Mouse (Mus musculus) forebrain, postnatal 0 days (tissue): ENCODE results near the gene Rftn1. TPM values are rescaled to one million over a fixed set of nuclear protein-coding genes. Genes with fewer than 3 reads are reported as not detected.

ENCODE experiments used
- ATAC-seq: fragments of 200-750 bp; cut with Nextera tagmentation; 2 replicates; pipeline ENCODE4 v1.8.0; 2017; ENCODE audit warnings: mild to moderate bottlenecking, moderate library complexity
- DNase-seq: peaks from one replicate; pipeline ENCODE4 v3.0.0-alpha.2; 2015
- H3K27ac ChIP-seq: fragments of 300-500 bp; sonication (generic); 2 replicates; pipeline ENCODE4 v1.5.1; 2014; ENCODE audit warnings: low read depth, mild to moderate bottlenecking, antibody characterized with exemption, low read length, moderate library complexity, mixed read lengths
- H3K27me3 ChIP-seq: fragments of 300-500 bp; sonication (generic); 2 replicates; pipeline ENCODE4 v1.6.1; 2014; ENCODE audit warnings: mild to moderate bottlenecking, low read length, mixed read lengths; ENCODE audit not compliant: insufficient read depth
- H3K36me3 ChIP-seq: fragments of 300-500 bp; sonication (generic); 2 replicates; pipeline ENCODE4 v1.6.1; 2014; ENCODE audit warnings: mild to moderate bottlenecking, moderate library complexity; ENCODE audit not compliant: insufficient read depth
- H3K4me1 ChIP-seq: fragments of 300-500 bp; sonication (generic); 2 replicates; pipeline ENCODE4 v1.6.1; 2014; ENCODE audit warnings: antibody characterized with exemption; ENCODE audit not compliant: insufficient read depth
- H3K4me2 ChIP-seq: fragments of 300-500 bp; sonication (generic); 2 replicates; pipeline ENCODE4 v1.6.1; 2014; ENCODE audit warnings: low read depth, mild to moderate bottlenecking, moderate library complexity
- H3K4me3 ChIP-seq: fragments of 300-500 bp; sonication (generic); 2 replicates; pipeline ENCODE4 v1.5.1; 2014; ENCODE audit warnings: low read depth, low read length, mixed read lengths
- H3K9ac ChIP-seq: fragments of 300-500 bp; sonication (generic); 2 replicates; pipeline ENCODE4 v1.6.1; 2014; ENCODE audit warnings: mild to moderate bottlenecking
- H3K9me3 ChIP-seq: fragments of 300-500 bp; sonication (generic); 2 replicates; pipeline ENCODE4 v1.6.1; 2016; ENCODE audit warnings: low read length
- CTCF ChIP-seq: sonication (generic); IDR thresholded peaks from 2 replicates; pipeline ENCODE4 v1.5.1; 2016; ENCODE audit warnings: antibody characterized with exemption, control low read depth, low read depth
- WGBS: fragments of 180-500 bp; shearing (Covaris S2); extraction: QIAGEN DNeasy Blood & Tissue Kit; methylation state at CpG from one replicate; pipeline ENCODE4 v1.1.7; 2014; 5-methylcytosine and 5-hydroxymethylcytosine counted together
- polyA plus RNA-seq: library from polyadenylated mRNA; unstranded; fragments of >200 nt; fragmentation: Nextera tagmentation; extraction: Ambion mirVana; gene quantifications from 2 replicates; pipeline ENCODE4 v1.2.1, GENCODE M21; 2015
- total RNA-seq: library from RNA; depleted of rRNA; stranded (reverse); fragments of >200 nt; gene quantifications from 2 replicates; pipeline ENCODE4 v1.2.3, GENCODE M21; 2014

Gene Rftn1
- total and polyA plus RNA-seq, 2 experiments from 2014 or later, result 27.4 to 58.3 TPM

- Histone ChIP-seq H3K4me1 (no peaks in the 10 kb centered on the region), H3K9ac (no peak overlapping the region), H3K27me3 (0 out of 2 replicates have a peak, but pooled peaks cover 4% of the 10 kb centered on the region), H3K9me3 (no peaks in the 10 kb centered on the region), H3K27ac (no peak overlapping the region), H3K4me2 (no peak overlapping the region), H3K36me3 (no peaks in the 10 kb centered on the region), H3K4me3 (no peak overlapping the region)
- no peak for TF ChIP-seq CTCF
- WGBS, result 59% methylated on average over 9 of the region's 9 CpGs
- ATAC-seq, result no peak
- DNase-seq, result no peak
These were observed 964 bp upstream of the Rftn1 start for GRCm38 (mm10) chr17:50191318-50191957.

- Histone ChIP-seq H3K27ac (no peak overlapping the region), H3K4me1 (no peaks in the 10 kb centered on the region), H3K9me3 (no peaks in the 10 kb centered on the region), H3K9ac (peak overlapping the region; percentile 57), H3K27me3 (0 out of 2 replicates have a peak, but pooled peaks cover 4% of the 10 kb centered on the region), H3K4me3 (peak overlapping the region; percentile 71), H3K4me2 (peak overlapping the region; percentile 100), H3K36me3 (no peaks in the 10 kb centered on the region)
- peak; percentile 71 for TF ChIP-seq CTCF
- 3% methylated on average over 24 of the region's 24 CpGs for WGBS
- ATAC-seq (peak; percentile 66), DNase-seq (peak; percentile 61)
These were observed 977 bp downstream of the Rftn1 start for GRCm38 (mm10) chr17:50189381-50190012.

GRCm38 (mm10) chr17:50188662-50189345, 1.7 kb downstream of the Rftn1 start:
- no peak for ATAC-seq
- Histone ChIP-seq H3K27ac (no peak overlapping the region), H3K4me2 (peak overlapping the region; percentile 100), H3K9ac (0 out of 2 replicates have a peak overlapping the region, but pooled peaks have one; percentile 57), H3K9me3 (no peaks in the 10 kb centered on the region), H3K4me3 (peak overlapping the region; percentile 71), H3K27me3 (0 out of 2 replicates have a peak, but pooled peaks cover 4% of the 10 kb centered on the region), H3K4me1 (no peaks in the 10 kb centered on the region; the same call in 1 of the 2 replicates), H3K36me3 (no peaks in the 10 kb centered on the region)
- DNase-seq, result no peak
- 72% methylated on average over 12 of the region's 12 CpGs for WGBS
- no peak for TF ChIP-seq CTCF

GRCm38 (mm10) chr17:50185616-50186015, 4.9 kb downstream of the Rftn1 start:
- ATAC-seq, result no peak
- no peak for DNase-seq
- H3K9ac ChIP-seq, result no peak overlapping the region
- H3K27me3 ChIP-seq, result 0 out of 2 replicates have a peak, but pooled peaks cover 2% of the 10 kb centered on the region
- TF ChIP-seq CTCF, result no peak
- no peaks in the 10 kb centered on the region for H3K36me3 ChIP-seq
- H3K4me3 ChIP-seq, result no peak overlapping the region
- 94% methylated on average over 5 of the region's 5 CpGs for WGBS
- no peak overlapping the region for H3K4me2 ChIP-seq
- H3K4me1 ChIP-seq, result no peaks in the 10 kb centered on the region; the same call in 1 of the 2 replicates
- H3K9me3 ChIP-seq, result no peaks in the 10 kb centered on the region
- no peak overlapping the region for H3K27ac ChIP-seq

- Histone ChIP-seq H3K27ac (no peak overlapping the region), H3K4me3 (no peak overlapping the region), H3K27me3 (no peaks in the 10 kb centered on the region), H3K4me2 (no peak overlapping the region), H3K9ac (no peak overlapping the region), H3K9me3 (no peaks in the 10 kb centered on the region), H3K4me1 (no peaks in the 10 kb centered on the region; the same call in 1 of the 2 replicates), H3K36me3 (no peaks in the 10 kb centered on the region)
- DNase-seq (no peak), ATAC-seq (no peak)
- WGBS, result 83% methylated on average over 4 of the region's 4 CpGs
- TF ChIP-seq CTCF, result no peak
These were observed 5.4 kb downstream of the Rftn1 start for GRCm38 (mm10) chr17:50185083-50185482.

GRCm38 (mm10) chr17:50184217-50185038, 6.0 kb downstream of the Rftn1 start:
- no peaks in the 10 kb centered on the region for H3K36me3 ChIP-seq
- no peaks in the 10 kb centered on the region for H3K9me3 ChIP-seq
- no peak overlapping the region for H3K27ac ChIP-seq
- no peaks in the 10 kb centered on the region; the same call in 1 of the 2 replicates for H3K4me1 ChIP-seq
- WGBS, result 56% methylated on average over 12 of the region's 12 CpGs
- H3K4me3 ChIP-seq, result no peak overlapping the region
- H3K27me3 ChIP-seq, result no peaks in the 10 kb centered on the region
- DNase-seq (no peak), ATAC-seq (no peak)
- no peak for TF ChIP-seq CTCF
- H3K9ac ChIP-seq, result no peak overlapping the region
- no peak overlapping the region for H3K4me2 ChIP-seq
